Mouse (Mus musculus) stomach, postnatal 0 days (tissue): Measurements from ENCODE around the gene 2810004N23Rik. TPM values are rescaled to one million over a fixed set of nuclear protein-coding genes. Genes with fewer than 3 reads are reported as not detected.

Experiments
- ATAC-seq: fragments of 200-750 bp; cut with Nextera tagmentation; 2 replicates; pipeline ENCODE4 v1.8.0; 2017; ENCODE audit not compliant: low FRiP score, low TSS enrichment
- DNase-seq: peaks from one replicate; pipeline ENCODE4 v3.0.0-alpha.2; 2016; ENCODE audit warnings: low spot score
- H3K27ac ChIP-seq: fragments of 300-500 bp; sonication (generic); replicated peaks from 2 replicates; pipeline ENCODE4 v1.5.1; 2014; ENCODE audit warnings: mild to moderate bottlenecking, control low read depth
- H3K27me3 ChIP-seq: fragments of 300-500 bp; sonication (generic); 2 replicates; pipeline ENCODE4 v1.6.1; 2014; ENCODE audit warnings: low read length; ENCODE audit not compliant: control insufficient read depth, insufficient read depth
- H3K36me3 ChIP-seq: fragments of 300-500 bp; sonication (generic); 2 replicates; pipeline ENCODE4 v1.6.1; 2014; ENCODE audit warnings: low read length, mixed read lengths; ENCODE audit not compliant: control insufficient read depth, insufficient read depth
- H3K4me1 ChIP-seq: fragments of 300-500 bp; sonication (generic); replicated peaks from 2 replicates; pipeline ENCODE4 v1.6.1; 2014; ENCODE audit warnings: antibody characterized with exemption; ENCODE audit not compliant: control insufficient read depth, insufficient read depth
- H3K4me2 ChIP-seq: fragments of 300-500 bp; sonication (generic); replicated peaks from 2 replicates; pipeline ENCODE4 v1.6.1; 2014; ENCODE audit warnings: low read depth, mild to moderate bottlenecking, control low read depth, moderate library complexity
- H3K4me3 ChIP-seq: fragments of 300-500 bp; sonication (generic); 2 replicates; pipeline ENCODE4 v1.5.1; 2014; ENCODE audit warnings: low read depth, low read length, control low read depth
- H3K9ac ChIP-seq: fragments of 300-500 bp; sonication (generic); 2 replicates; pipeline ENCODE4 v1.6.1; 2014; ENCODE audit warnings: mild to moderate bottlenecking, low read length, control low read depth, mixed read lengths
- H3K9me3 ChIP-seq: fragments of 300-500 bp; sonication (generic); 2 replicates; pipeline ENCODE4 v1.6.1; 2016; ENCODE audit warnings: low read length; ENCODE audit not compliant: control insufficient read depth
- CTCF ChIP-seq: IDR thresholded peaks from 2 replicates; pipeline ENCODE4 v1.5.1; 2016; ENCODE audit warnings: antibody characterized with exemption, low read depth, mild to moderate bottlenecking, moderate library complexity
- EP300 ChIP-seq: optimal IDR thresholded peaks from 2 replicates; pipeline ENCODE3; 2016; ENCODE audit warnings: antibody characterized with exemption
- WGBS: fragments of 180-500 bp; shearing (Covaris S2); extraction: QIAGEN DNeasy Blood & Tissue Kit; methylation state at CpG from one replicate; pipeline ENCODE4 v1.1.7; 2014; 5-methylcytosine and 5-hydroxymethylcytosine counted together
- polyA plus RNA-seq: library from polyadenylated mRNA; unstranded; fragments of >200 nt; fragmentation: Nextera tagmentation; extraction: Ambion mirVana; gene quantifications from 2 replicates; pipeline ENCODE4 v1.2.1, GENCODE M21; 2015

2810004N23Rik gene
- polyA plus RNA-seq, 1 experiment from 2014 or later, result 20.2 TPM

- 2% methylated on average over 5 of the region's 5 CpGs for WGBS
- no peaks in the 10 kb centered on the region for H3K9me3 ChIP-seq
- H3K9ac ChIP-seq, result no peak overlapping the region
- H3K27ac ChIP-seq, result no peak overlapping the region
- ATAC-seq (peak; percentile 36; the same call in 1 of the 2 replicates), DNase-seq (peak; percentile 60)
- peak; percentile 88 for TF ChIP-seq CTCF
- no peak for TF ChIP-seq EP300
- H3K4me1 ChIP-seq, result no peaks in the 10 kb centered on the region
- H3K27me3 ChIP-seq, result no peaks in the 10 kb centered on the region
- H3K4me2 ChIP-seq, result no peak overlapping the region
- H3K36me3 ChIP-seq, result no peaks in the 10 kb centered on the region
- H3K4me3 ChIP-seq, result no peak overlapping the region
These were observed 35.5 kb downstream of the 2810004N23Rik start for GRCm38 (mm10) chr8:124827387-124827786.

GRCm38 (mm10) chr8:124826658-124827057 lies 36.3 kb downstream of the 2810004N23Rik start:
- Histone ChIP-seq H3K4me1 (no peaks in the 10 kb centered on the region), H3K36me3 (no peaks in the 10 kb centered on the region), H3K9me3 (no peaks in the 10 kb centered on the region), H3K4me2 (no peak overlapping the region), H3K4me3 (no peak overlapping the region), H3K27ac (no peak overlapping the region), H3K27me3 (no peaks in the 10 kb centered on the region), H3K9ac (no peak overlapping the region)
- TF ChIP-seq EP300 (no peak), CTCF (no peak)
- no peak for ATAC-seq
- no peak for DNase-seq
- WGBS, result 29% methylated on average over 7 of the region's 7 CpGs

- Histone ChIP-seq H3K4me1 (no peaks in the 10 kb centered on the region), H3K4me3 (no peak overlapping the region), H3K27me3 (no peaks in the 10 kb centered on the region), H3K4me2 (no peak overlapping the region), H3K9me3 (no peaks in the 10 kb centered on the region), H3K36me3 (no peaks in the 10 kb centered on the region), H3K27ac (no peak overlapping the region), H3K9ac (no peak overlapping the region)
- TF ChIP-seq CTCF, result peak; percentile 43
- TF ChIP-seq EP300, result no peak
- WGBS, result 79% methylated on average over 6 of the region's 6 CpGs
- ATAC-seq (no peak), DNase-seq (no peak)
These were observed 39.4 kb downstream of the 2810004N23Rik start for GRCm38 (mm10) chr8:124823497-124823896.

GRCm38 (mm10) chr8:124820125-124820524 lies 42.8 kb downstream of the 2810004N23Rik start:
- no peaks in the 10 kb centered on the region for H3K9me3 ChIP-seq
- H3K4me3 ChIP-seq, result no peak overlapping the region
- 20% methylated on average over 11 of the region's 11 CpGs for WGBS
- DNase-seq (no peak), ATAC-seq (no peak)
- H3K4me2 ChIP-seq, result no peak overlapping the region
- H3K4me1 ChIP-seq, result no peaks in the 10 kb centered on the region
- H3K9ac ChIP-seq, result no peak overlapping the region
- H3K27ac ChIP-seq, result no peak overlapping the region
- H3K27me3 ChIP-seq, result no peaks in the 10 kb centered on the region
- no peak for TF ChIP-seq CTCF
- TF ChIP-seq EP300, result no peak
- no peaks in the 10 kb centered on the region for H3K36me3 ChIP-seq

- 34% methylated on average over 6 of the region's 6 CpGs for WGBS
- no peak for TF ChIP-seq EP300
- TF ChIP-seq CTCF, result no peak
- H3K27ac ChIP-seq, result no peak overlapping the region
- DNase-seq (no peak), ATAC-seq (no peak)
- no peaks in the 10 kb centered on the region for H3K9me3 ChIP-seq
- H3K36me3 ChIP-seq, result no peaks in the 10 kb centered on the region
- no peak overlapping the region for H3K4me3 ChIP-seq
- H3K4me1 ChIP-seq, result no peaks in the 10 kb centered on the region
- no peak overlapping the region for H3K9ac ChIP-seq
- no peak overlapping the region for H3K4me2 ChIP-seq
- no peaks in the 10 kb centered on the region for H3K27me3 ChIP-seq
These were observed 43.3 kb downstream of the 2810004N23Rik start for GRCm38 (mm10) chr8:124819612-124820115.

GRCm38 (mm10) chr8:124817361-124817760 lies 45.6 kb downstream of the 2810004N23Rik start:
- TF ChIP-seq CTCF (no peak), EP300 (no peak)
- 72% methylated on average over 3 of the region's 3 CpGs for WGBS
- H3K4me3 ChIP-seq, result no peak overlapping the region

More at GRCm38 (mm10) chr8:124817361-124817760, 45.6 kb downstream of the 2810004N23Rik start:
- no peak overlapping the region for H3K27ac ChIP-seq
- H3K9me3 ChIP-seq, result no peaks in the 10 kb centered on the region
- no peaks in the 10 kb centered on the region for H3K36me3 ChIP-seq
- H3K4me2 ChIP-seq, result no peak overlapping the region
- no peaks in the 10 kb centered on the region for H3K4me1 ChIP-seq
- H3K9ac ChIP-seq, result no peak overlapping the region
- no peak for DNase-seq
- H3K27me3 ChIP-seq, result no peaks in the 10 kb centered on the region
- no peak for ATAC-seq
